ENCODE assay signal across 20 mouse cellular contexts in genomic region chr7:71234176-71234769, GRCm38 (mm10).
A peak's percentile ranks its signal among the peaks of the same experiment; 100 is the strongest.
DNase-seq lines count a peak whose midpoint lies in the region; ATAC-seq and TF ChIP-seq lines count a peak whose summit lies in the region.
"Had no signal": no experiment of that assay in that cellular context is flagged by ENCODE, and none has a peak within 500 bp of the region (broad histone marks: within the 10 kb centered on the region; RNA-seq: fewer than 3 reads in every experiment).

No protein-coding gene starts in this region.

- H3K4me3 ChIP-seq in embryonic facial prominence, embryonic 11.5 days (ENCODE audit: low read depth, low read length) = no peak overlapping the region
- H3K4me3 ChIP-seq in embryonic facial prominence, embryonic 10.5 days = no peak overlapping the region
- H3K4me3 ChIP-seq in kidney, embryonic 15.5 days (replicated peaks) = no peak overlapping the region
- H3K4me3 ChIP-seq in lung, embryonic 16.5 days (ENCODE audit: low read length) = no peak overlapping the region
- peak overlapping the region; percentile 13; the same call in 1 of the 2 replicates for H3K4me3 ChIP-seq in stomach, embryonic 16.5 days (replicated peaks; ENCODE audit: low read length)
- no peak overlapping the region for H3K4me3 ChIP-seq in liver, postnatal 0 days (ENCODE audit: low read depth, low read length)
- H3K4me3 ChIP-seq: forebrain, embryonic 15.5 days; midbrain, embryonic 15.5 days; neural tube, embryonic 15.5 days had no signal

- peak; percentile 36 for DNase-seq in embryonic facial prominence, embryonic 11.5 days (ENCODE audit: low spot score)
- no peak for DNase-seq in embryonic facial prominence, embryonic 10.5 days (ENCODE audit: low spot score)
- DNase-seq in kidney, adult 9 months = no peak
- DNase-seq in lung, postnatal 36 days = no peak
- no peak for DNase-seq in liver, postnatal 0 days
- DNase-seq: adrenal gland, adult 8-10 months; cerebellum, adult 9-10 months; lung, postnatal 10 days; right cerebral cortex, postnatal 25 days; thymus, postnatal 4 days had no signal

- TF ChIP-seq EP300 in liver, postnatal 0 days (IDR thresholded peaks at IDR 0.05; ENCODE audit: low read depth) = no peak

- no peaks in the 10 kb centered on the region for H3K4me1 ChIP-seq in embryonic facial prominence, embryonic 11.5 days (ENCODE audit: control insufficient read depth, insufficient read depth, low read length)
- H3K4me1 ChIP-seq in embryonic facial prominence, embryonic 10.5 days = peaks cover 34% of the 10 kb centered on the region
- H3K4me1 ChIP-seq in kidney, embryonic 15.5 days = peaks cover 60% of the 10 kb centered on the region
- H3K4me1 ChIP-seq in lung, embryonic 16.5 days (replicated peaks; ENCODE audit: control insufficient read depth, insufficient read depth, low read length) = peaks cover 48% of the 10 kb centered on the region
- H3K4me1 ChIP-seq in stomach, embryonic 16.5 days (ENCODE audit: control insufficient read depth, insufficient read depth, low read length) = peaks cover 11% of the 10 kb centered on the region; the same call in 1 of the 2 replicates
- H3K4me1 ChIP-seq in liver, postnatal 0 days (ENCODE audit: insufficient read depth) = no peaks in the 10 kb centered on the region
- H3K4me1 ChIP-seq: forebrain, embryonic 15.5 days; midbrain, embryonic 15.5 days had no signal

- H3K9me3 ChIP-seq in embryonic facial prominence, embryonic 11.5 days (replicated peaks; ENCODE audit: control insufficient read depth, low read length) = no peaks in the 10 kb centered on the region
- H3K9me3 ChIP-seq in embryonic facial prominence, embryonic 10.5 days = no peaks in the 10 kb centered on the region
- H3K9me3 ChIP-seq in kidney, embryonic 15.5 days (replicated peaks) = no peaks in the 10 kb centered on the region
- no peaks in the 10 kb centered on the region for H3K9me3 ChIP-seq in lung, embryonic 16.5 days (ENCODE audit: control insufficient read depth, low read length)
- H3K9me3 ChIP-seq in stomach, embryonic 16.5 days (replicated peaks; ENCODE audit: control insufficient read depth, low read length) = no peaks in the 10 kb centered on the region
- no peaks in the 10 kb centered on the region for H3K9me3 ChIP-seq in liver, postnatal 0 days (ENCODE audit: low read length)
- H3K9me3 ChIP-seq: forebrain, embryonic 15.5 days; midbrain, embryonic 15.5 days; neural tube, embryonic 15.5 days had no signal

- H3K9ac ChIP-seq in embryonic facial prominence, embryonic 11.5 days (replicated peaks; ENCODE audit: low read length) = no peak overlapping the region
- no peak overlapping the region for H3K9ac ChIP-seq in kidney, embryonic 15.5 days
- no peak overlapping the region for H3K9ac ChIP-seq in lung, embryonic 16.5 days (ENCODE audit: low read length)
- peak overlapping the region; percentile 40 for H3K9ac ChIP-seq in stomach, embryonic 16.5 days (ENCODE audit: low read length)
- no peak overlapping the region for H3K9ac ChIP-seq in liver, postnatal 0 days (replicated peaks)
- H3K9ac ChIP-seq: forebrain, embryonic 15.5 days; hindbrain, embryonic 14.5 days; midbrain, embryonic 15.5 days; neural tube, embryonic 15.5 days had no signal

- ATAC-seq in embryonic facial prominence, embryonic 11.5 days (replicated peaks; ENCODE audit: insufficient number of reproducible peaks, low FRiP score, low TSS enrichment, low read depth) = no peak
- ATAC-seq in kidney, embryonic 15.5 days (replicated peaks; ENCODE audit: low FRiP score) = peak; percentile 55; the same call in 1 of the 2 replicates
- ATAC-seq in lung, embryonic 16.5 days (ENCODE audit: low read depth) = peak; percentile 52
- peak; percentile 70; the same call in 1 of the 2 replicates for ATAC-seq in stomach, embryonic 16.5 days (ENCODE audit: insufficient read depth, low FRiP score)
- no peak for ATAC-seq in liver, postnatal 0 days
- ATAC-seq: CD4-positive, CD25-positive, alpha-beta regulatory T cell, adult 4 months; forebrain, embryonic 15.5 days; midbrain, embryonic 15.5 days; Patski had no signal

- no peaks in the 10 kb centered on the region for H3K27me3 ChIP-seq in embryonic facial prominence, embryonic 11.5 days (ENCODE audit: control insufficient read depth, insufficient read depth, low read length)
- no peaks in the 10 kb centered on the region for H3K27me3 ChIP-seq in embryonic facial prominence, embryonic 10.5 days (replicated peaks; ENCODE audit: low read depth, poor library complexity, severe bottlenecking)
- no peaks in the 10 kb centered on the region for H3K27me3 ChIP-seq in kidney, embryonic 15.5 days
- H3K27me3 ChIP-seq in lung, embryonic 16.5 days (ENCODE audit: control insufficient read depth, insufficient read depth, low read depth, low read length) = no peaks in the 10 kb centered on the region
- no peaks in the 10 kb centered on the region for H3K27me3 ChIP-seq in stomach, embryonic 16.5 days (ENCODE audit: control insufficient read depth, insufficient read depth, low read length)
- H3K27me3 ChIP-seq in liver, postnatal 0 days (ENCODE audit: insufficient read depth, low read length) = no peaks in the 10 kb centered on the region
- H3K27me3 ChIP-seq: forebrain, embryonic 15.5 days; midbrain, embryonic 15.5 days; neural tube, embryonic 15.5 days had no signal

- no peaks in the 10 kb centered on the region for H3K36me3 ChIP-seq in embryonic facial prominence, embryonic 11.5 days (replicated peaks; ENCODE audit: control insufficient read depth, insufficient read depth, low read depth, low read length)
- no peaks in the 10 kb centered on the region for H3K36me3 ChIP-seq in embryonic facial prominence, embryonic 10.5 days (replicated peaks)
- no peaks in the 10 kb centered on the region for H3K36me3 ChIP-seq in kidney, embryonic 15.5 days
- H3K36me3 ChIP-seq in lung, embryonic 16.5 days (ENCODE audit: control insufficient read depth, insufficient read depth, low read length) = no peaks in the 10 kb centered on the region
- no peaks in the 10 kb centered on the region for H3K36me3 ChIP-seq in stomach, embryonic 16.5 days (ENCODE audit: control insufficient read depth, insufficient read depth, low read length)
- no peaks in the 10 kb centered on the region for H3K36me3 ChIP-seq in liver, postnatal 0 days (replicated peaks; ENCODE audit: insufficient read depth, low read length)
- H3K36me3 ChIP-seq: forebrain, embryonic 15.5 days; midbrain, embryonic 15.5 days; neural tube, embryonic 15.5 days had no signal

- no peak overlapping the region for H3K27ac ChIP-seq in embryonic facial prominence, embryonic 11.5 days (replicated peaks; ENCODE audit: low read depth, low read length)
- no peak overlapping the region for H3K27ac ChIP-seq in embryonic facial prominence, embryonic 10.5 days (replicated peaks)
- H3K27ac ChIP-seq in kidney, embryonic 15.5 days = peak overlapping the region; percentile 87
- H3K27ac ChIP-seq in lung, embryonic 16.5 days (ENCODE audit: low read length) = peak overlapping the region; percentile 71
- peak overlapping the region; percentile 83 for H3K27ac ChIP-seq in stomach, embryonic 16.5 days (ENCODE audit: low read length)
- no peak overlapping the region for H3K27ac ChIP-seq in liver, postnatal 0 days (ENCODE audit: low read depth)
- H3K27ac ChIP-seq: forebrain, embryonic 15.5 days; hindbrain, embryonic 14.5 days; midbrain, embryonic 15.5 days; neural tube, embryonic 15.5 days had no signal

- TF ChIP-seq CTCF in liver, postnatal 0 days (IDR thresholded peaks at IDR 0.05; ENCODE audit: low read depth) = no peak

- no peak overlapping the region for H3K4me2 ChIP-seq in embryonic facial prominence, embryonic 11.5 days (ENCODE audit: low read depth, low read length)
- H3K4me2 ChIP-seq in kidney, embryonic 15.5 days = no peak overlapping the region
- peak overlapping the region; percentile 9; the same call in 1 of the 2 replicates for H3K4me2 ChIP-seq in lung, embryonic 16.5 days (ENCODE audit: low read depth, low read length)
- H3K4me2 ChIP-seq in stomach, embryonic 16.5 days (ENCODE audit: low read depth, low read length) = peak overlapping the region; percentile 44
- no peak overlapping the region for H3K4me2 ChIP-seq in liver, postnatal 0 days (ENCODE audit: low read depth, low read length)
- H3K4me2 ChIP-seq: forebrain, embryonic 15.5 days; hindbrain, embryonic 14.5 days; liver, embryonic 11.5 days; midbrain, embryonic 15.5 days; neural tube, embryonic 15.5 days had no signal

- WGBS in embryonic facial prominence, embryonic 11.5 days = 41% methylated on average over 5 of the region's 5 CpGs
- 59% methylated on average over 5 of the region's 5 CpGs for WGBS in embryonic facial prominence, embryonic 10.5 days
- 57% methylated on average over 5 of the region's 5 CpGs for WGBS in kidney, embryonic 15.5 days
- WGBS in lung, embryonic 16.5 days = 22% methylated on average over 5 of the region's 5 CpGs
- 28% methylated on average over 5 of the region's 5 CpGs for WGBS in stomach, embryonic 16.5 days
- 83% methylated on average over 5 of the region's 5 CpGs for WGBS in liver, postnatal 0 days (ENCODE audit: insufficient replicate concordance)

Comparison
In these comparisons a context has a peak if more than half of its experiments do, and no peak if none do; other contexts are left out.
1. ATAC-seq: peak in kidney, embryonic 15.5 days (single experiment), lung, embryonic 16.5 days (single experiment) and stomach, embryonic 16.5 days (single experiment); none in embryonic facial prominence, embryonic 11.5 days (single experiment) and liver, postnatal 0 days (single experiment).
2. H3K27ac ChIP-seq: peak in kidney, embryonic 15.5 days (single experiment), lung, embryonic 16.5 days (single experiment) and stomach, embryonic 16.5 days (single experiment); none in embryonic facial prominence, embryonic 11.5 days (single experiment), embryonic facial prominence, embryonic 10.5 days (single experiment) and liver, postnatal 0 days (single experiment).
3. H3K4me2 ChIP-seq: peak in lung, embryonic 16.5 days (single experiment) and stomach, embryonic 16.5 days (single experiment); none in embryonic facial prominence, embryonic 11.5 days (single experiment), kidney, embryonic 15.5 days (single experiment) and liver, postnatal 0 days (single experiment).